Mouse (Mus musculus): ENCODE data around the gene Pex11b.
"Not testable (repeated sequence)": the region's sequence is repeated elsewhere in the genome, so short reads cannot be mapped to it uniquely, and the experiment has no call there.

The Pex11b gene

DNA sequence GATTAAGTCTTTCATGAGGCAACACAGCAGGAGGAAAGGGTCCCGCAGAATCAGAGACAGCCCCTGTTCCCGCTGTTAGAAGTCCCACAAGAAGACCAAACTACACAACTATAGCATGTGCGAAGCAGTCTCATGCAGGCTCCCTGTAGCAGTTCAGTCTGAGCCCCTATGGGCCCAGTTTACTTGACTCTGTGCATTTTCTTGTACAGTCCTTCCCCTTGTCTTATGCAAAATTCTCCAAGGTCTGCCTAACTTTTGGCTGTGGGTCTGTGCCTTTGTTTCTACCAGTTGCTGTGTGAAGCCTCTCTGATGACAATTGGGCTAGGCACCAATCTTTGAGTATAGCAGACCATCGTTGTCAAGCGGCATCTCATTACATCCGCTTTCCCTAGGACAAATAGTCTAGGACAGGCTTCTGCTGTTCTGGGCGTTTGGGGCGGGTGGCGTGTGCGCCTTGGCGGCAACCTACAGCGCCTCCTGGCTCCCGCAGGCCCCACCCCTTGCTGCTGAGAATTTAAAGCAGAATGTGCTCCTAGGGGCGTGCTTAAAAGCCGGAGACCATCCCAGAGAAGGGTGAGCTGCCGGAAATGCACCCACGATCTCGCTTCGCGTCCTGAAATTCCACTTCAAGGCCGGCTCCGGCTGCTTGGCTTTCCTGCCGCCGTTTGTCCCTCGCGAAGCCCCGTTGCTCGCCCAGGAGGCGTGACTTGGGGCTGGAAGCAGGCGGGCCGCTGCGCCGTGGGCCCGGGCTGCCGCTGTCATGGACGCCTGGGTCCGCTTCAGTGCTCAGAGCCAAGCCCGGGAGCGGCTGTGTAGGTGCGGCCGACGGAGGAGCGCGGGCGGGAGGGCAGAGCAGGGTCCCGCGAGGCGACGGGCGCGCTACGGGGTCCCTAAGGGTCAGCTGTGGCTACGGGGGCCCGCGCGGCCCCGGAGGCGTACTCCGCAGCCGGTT is at the start of gene Pex11b, which contains the start of gene Gm42957:
Pex11b (plus strand) TSS at position 449 of the 952 bp plus-strand sequence.
Gm42957 (plus strand) TSS at position 547 of the 952 bp plus-strand sequence.
- peak; percentile 82 for DNase-seq

DNA sequence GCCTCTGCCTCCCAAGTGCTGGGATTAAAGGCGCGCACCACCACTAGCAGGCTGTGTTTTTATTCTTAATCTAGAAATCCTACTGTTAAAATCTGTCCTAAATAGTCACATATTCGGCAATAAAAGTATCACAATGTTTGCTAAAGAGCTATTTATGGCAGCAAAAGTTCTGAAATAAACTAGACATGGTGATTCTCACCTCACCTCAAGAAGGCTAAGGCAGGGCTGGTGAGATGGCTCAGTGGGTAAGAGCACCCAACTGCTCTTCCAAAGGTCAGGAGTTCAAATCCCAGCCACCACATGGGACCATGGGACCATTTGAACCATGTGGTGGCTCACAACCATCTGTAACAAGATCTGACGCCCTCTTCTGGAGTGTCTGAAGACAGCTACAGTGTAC is 44.5 kb upstream of the Pex11b start:
- no peak for DNase-seq

GRCm38 (mm10) chr3:96593374-96593773 is 41.8 kb upstream of the Pex11b start:
- peak; percentile 56 for DNase-seq

GRCm38 (mm10) chr3:96593790-96594560 is 41.2 kb upstream of the Pex11b start, which contains the start of gene Polr3gl:
TSS of gene Polr3gl (minus strand) at chr3:96594181.
- peak; percentile 96 for DNase-seq

- no peak for DNase-seq
Observed at GRCm38 (mm10) chr3:96594851-96595250, 40.3 kb upstream of the Pex11b start.

- DNase-seq: peak; percentile 71
Observed at GRCm38 (mm10) chr3:96595661-96596060, 39.5 kb upstream of the Pex11b start.

- DNase-seq: peak; percentile 92
Observed at GRCm38 (mm10) chr3:96596228-96596707, 38.9 kb upstream of the Pex11b start, which contains the start of gene Ankrd34a. TSS of gene Ankrd34a (plus strand) at chr3:96596636.

DNA sequence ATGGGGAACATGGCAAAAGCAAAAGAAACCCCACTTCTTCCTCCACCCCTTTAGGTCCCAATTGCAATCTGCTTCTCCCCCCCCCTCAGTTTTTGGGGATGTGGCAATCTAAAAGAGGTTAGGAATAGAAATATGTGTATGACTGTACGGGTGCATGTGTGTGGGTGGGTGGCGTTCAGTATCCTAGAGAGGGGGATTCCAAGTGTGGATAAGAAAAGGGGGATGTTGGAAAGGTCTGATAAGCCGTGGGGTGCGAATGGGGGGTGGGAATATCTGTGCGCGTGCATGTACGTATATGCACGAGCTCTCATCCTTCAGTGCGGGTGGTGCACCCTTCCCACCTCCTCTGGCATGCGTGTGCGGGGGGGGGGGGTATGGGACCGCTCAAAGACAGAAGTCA is 38.3 kb upstream of the Pex11b start:
- peak; percentile 75 for DNase-seq

- peak; percentile 73 for DNase-seq
Observed at GRCm38 (mm10) chr3:96597435-96597891, 37.7 kb upstream of the Pex11b start.

GRCm38 (mm10) chr3:96598156-96599068 is 36.8 kb upstream of the Pex11b start:
- DNase-seq: peak; percentile 73

DNA sequence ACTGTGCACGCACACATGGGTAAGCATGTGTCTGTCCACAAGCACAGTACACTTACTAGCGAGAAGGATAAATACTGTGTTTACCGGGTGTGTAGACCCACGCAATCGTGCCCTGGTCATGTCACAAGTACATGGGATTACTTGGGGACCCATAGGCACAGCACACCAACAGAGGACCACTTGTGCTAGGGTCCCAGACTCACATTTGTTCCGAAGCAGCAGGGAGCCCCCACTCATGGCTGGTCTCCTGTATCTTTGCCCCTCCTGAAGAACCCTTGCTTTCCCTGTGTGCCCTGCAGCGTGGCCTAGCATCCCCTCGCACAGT is 36.1 kb upstream of the Pex11b start:
- DNase-seq: no peak

DNA sequence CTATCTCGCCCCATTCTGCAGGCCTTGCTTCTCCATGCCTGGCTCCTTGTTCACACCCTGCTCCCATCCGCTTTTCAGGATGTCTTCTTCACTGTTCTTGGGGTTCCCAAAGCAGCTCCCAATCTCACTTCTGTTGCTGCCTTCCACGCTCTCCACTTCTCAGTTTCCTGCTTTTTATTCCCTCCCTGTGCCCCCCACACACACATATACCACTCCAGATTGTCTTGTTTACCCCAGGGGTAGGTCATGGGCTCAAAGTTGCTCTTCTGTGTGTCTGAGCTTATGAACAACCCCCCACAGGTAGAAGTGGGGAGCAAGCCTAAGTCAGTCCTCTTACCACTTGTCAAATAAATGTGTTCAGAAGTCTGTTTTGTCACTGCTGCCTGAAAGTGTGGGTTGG is 35.8 kb upstream of the Pex11b start:
- DNase-seq: no peak

DNA sequence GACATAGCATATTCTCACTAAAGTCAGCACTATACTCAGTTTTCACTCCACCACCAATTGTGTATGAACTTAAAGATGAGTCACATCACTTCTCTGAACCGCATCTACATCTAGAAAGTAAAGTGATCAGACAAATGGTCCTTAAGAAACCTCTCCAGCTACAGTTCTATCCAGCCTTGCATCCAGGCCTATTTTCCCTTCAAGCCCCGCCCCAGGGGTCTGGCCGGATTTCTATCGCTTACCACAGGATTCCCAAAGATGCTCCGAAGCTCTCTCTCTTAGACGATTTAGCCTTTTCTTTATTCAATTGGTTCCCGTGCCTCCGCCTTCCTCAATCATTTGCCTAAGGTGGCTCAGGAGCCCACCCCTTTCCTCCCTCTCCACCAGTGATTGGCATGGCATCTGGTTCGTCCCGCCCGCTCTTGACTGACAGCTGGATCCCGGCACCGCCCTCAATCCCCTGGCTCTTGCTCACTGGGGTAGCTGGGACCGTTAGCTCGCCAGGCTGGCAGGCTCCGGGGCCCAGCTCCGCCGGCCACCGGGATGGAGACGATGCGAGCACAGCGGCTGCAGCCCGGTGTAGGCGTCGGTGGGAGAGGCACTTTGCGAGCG is 34.4 kb upstream of the Pex11b start, which contains the start of gene Lix1l:
Lix1l (plus strand) TSS at position 511 of the 612 bp plus-strand sequence.
- DNase-seq: peak; percentile 95

GRCm38 (mm10) chr3:96601251-96601787 is 33.9 kb upstream of the Pex11b start:
- peak; percentile 82 for DNase-seq

GRCm38 (mm10) chr3:96601941-96602703 is 33.1 kb upstream of the Pex11b start:
- peak; percentile 66 for DNase-seq

DNA sequence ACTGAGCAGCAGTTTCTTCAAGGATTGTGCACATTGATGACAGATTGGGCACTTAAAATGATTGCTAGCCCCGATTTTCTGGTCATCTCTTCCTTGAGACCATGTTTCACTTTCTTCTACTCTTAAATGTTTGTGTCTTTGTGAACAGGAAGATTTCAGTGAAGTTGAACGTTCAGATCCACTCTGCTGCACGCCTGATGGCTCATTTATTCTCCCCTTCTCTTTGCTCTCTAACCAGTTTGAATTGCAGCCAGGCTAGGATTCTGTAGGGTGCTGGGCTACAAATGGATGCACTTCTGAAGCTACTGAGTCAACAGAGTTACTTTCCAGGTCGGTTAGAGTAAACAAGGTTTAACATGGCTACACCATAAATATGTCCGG is 32.5 kb upstream of the Pex11b start:
- DNase-seq: no peak

DNA sequence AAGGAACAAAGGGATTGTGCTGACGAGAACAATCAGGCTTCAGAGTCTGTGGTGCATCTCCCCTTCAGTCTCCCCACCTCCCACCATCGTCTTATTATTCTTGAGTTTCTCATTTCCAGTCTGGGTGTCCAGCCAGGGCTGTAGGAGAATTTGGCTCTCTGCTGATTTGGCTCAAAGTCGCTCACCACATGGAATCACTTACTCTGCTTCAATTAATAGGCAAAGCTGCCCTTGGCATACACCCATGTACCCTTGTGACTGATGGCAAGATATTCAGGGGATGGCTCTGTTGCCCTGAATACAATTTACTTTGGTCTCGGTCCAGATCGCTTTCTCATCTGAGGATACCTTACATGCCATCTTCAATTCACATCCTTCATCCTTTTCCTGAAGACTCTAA is 31.9 kb upstream of the Pex11b start:
- peak; percentile 70 for DNase-seq

GRCm38 (mm10) chr3:96606007-96606406 is 29.2 kb upstream of the Pex11b start:
- DNase-seq: not testable (repeated sequence)

- no peak for DNase-seq
Observed at GRCm38 (mm10) chr3:96606618-96607017, 28.6 kb upstream of the Pex11b start.

- DNase-seq: no peak
Observed at GRCm38 (mm10) chr3:96617941-96618340, 17.2 kb upstream of the Pex11b start.

DNA sequence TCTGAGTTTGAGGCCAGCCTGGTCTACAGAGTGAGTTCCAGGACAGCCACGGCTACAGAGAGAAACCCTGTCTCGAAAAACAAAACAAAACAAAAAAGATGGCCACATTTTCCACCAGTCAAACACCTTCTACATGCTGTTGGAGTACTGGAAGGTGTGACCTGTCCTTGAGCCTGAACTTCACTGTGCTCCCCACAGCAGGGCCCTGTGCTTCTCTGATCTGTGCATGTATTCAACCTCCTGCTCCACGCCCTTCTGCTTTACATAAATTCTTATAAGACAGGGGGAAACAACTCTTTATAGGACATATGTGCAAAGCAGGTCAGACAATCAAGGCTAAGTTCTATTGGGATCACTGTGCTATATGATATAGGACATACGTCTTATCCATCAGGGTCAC is 12.0 kb upstream of the Pex11b start:
- no peak for DNase-seq

All from cerebellum, adult 11-12 months (tissue).